Mouse (Mus musculus) ES-Bruce4 (cell line): Measurements from ENCODE around the gene Slc25a47.

Experiments
- CTCF ChIP-seq: IDR thresholded peaks from one replicate; pipeline ENCODE4 v1.8.1; 2011; ENCODE audit warnings: low read depth, low read length
- EP300 ChIP-seq: IDR thresholded peaks from 2 replicates; pipeline ENCODE4 v1.6.1; 2011; ENCODE audit warnings: low read depth, low read length; ENCODE audit not compliant: insufficient read depth
- POLR2A ChIP-seq: IDR thresholded peaks from one replicate; pipeline ENCODE4 v1.8.1; 2011; ENCODE audit warnings: low read length; ENCODE audit not compliant: insufficient read depth

DNA sequence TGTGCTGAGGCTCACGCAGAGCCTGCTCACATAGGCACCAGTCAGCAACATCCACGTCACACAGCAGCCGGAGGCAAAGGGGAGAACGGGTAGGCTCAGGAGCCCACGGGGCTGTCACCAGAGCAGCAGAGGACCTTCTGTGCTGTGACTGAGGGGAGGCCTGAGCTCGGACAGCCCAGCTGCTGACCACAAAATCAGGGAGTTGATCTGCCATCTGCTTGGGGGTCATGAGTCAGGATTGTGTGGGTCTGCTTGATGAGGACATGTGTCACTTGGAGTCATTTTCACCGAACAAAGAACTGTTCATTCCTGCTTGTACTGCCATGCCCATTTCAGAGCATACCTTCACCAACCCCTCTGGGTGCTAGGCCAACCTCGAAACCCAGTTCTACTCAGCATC lies 20.3 kb downstream of the Slc25a47 start:
- TF ChIP-seq CTCF = no peak
- TF ChIP-seq POLR2A = no peak
- no peak for TF ChIP-seq EP300
